Mouse (Mus musculus): ENCODE measurements at regions not wholly inside any gene's neighbourhood (a gene's known extent, or its start where the extent isn't known, plus 50 kb on each side); places are given as distances from the start of the nearest gene placed in this dataset.

DNA sequence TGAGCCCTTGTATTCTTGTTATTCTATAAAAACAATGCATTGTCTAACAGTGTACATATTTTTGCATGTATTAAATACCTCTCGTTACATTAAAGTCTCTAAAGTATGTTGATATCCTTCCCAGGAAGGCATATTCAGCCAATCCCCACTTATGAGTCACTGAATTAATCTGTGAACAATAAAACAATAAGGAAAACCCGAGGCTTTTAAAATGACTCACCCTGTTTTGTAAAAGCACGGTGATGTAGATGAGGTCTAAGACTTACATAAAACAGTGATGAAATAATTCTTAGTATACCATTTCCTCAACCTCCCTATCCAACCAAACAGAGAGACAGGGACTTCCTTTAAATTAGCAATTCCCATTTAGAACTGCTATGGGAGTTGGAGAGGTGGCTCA lies 95.8 kb downstream of the Asb7 start:
- DNase-seq: no peak

DNA sequence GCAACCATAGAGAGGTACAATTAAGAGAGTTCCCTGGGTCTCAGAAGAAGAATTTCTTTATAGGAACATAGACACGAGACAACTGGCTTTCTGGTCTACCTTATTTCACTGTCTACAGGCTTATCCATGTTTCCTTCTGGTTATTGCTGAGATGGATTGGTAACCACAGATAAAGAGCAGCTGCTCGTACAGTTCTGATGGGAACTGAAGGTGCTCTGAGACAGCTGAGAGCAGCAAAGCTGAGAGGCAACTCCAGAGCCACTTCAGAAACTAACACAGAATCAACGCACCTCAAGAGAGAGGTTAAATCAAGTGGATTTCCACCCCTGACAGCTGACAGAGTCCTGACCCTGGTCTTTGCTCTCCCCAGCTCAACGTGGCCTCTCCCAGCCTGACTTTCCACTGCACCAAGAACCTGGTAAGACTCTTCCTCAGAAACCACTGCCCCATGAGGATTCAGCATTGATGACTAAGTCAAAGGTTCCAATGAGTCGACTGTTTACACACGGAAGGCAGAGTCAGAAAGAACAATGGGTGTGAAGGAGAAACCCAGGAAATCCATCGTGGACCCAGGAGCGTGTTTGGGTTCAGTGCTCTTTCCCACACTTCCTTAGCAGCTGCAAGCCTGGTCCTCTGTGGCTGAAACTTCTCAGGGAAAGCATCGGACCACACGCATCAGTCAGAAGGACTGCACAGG lies 97.7 kb downstream of the Asb7 start:
- no peak for DNase-seq

DNA sequence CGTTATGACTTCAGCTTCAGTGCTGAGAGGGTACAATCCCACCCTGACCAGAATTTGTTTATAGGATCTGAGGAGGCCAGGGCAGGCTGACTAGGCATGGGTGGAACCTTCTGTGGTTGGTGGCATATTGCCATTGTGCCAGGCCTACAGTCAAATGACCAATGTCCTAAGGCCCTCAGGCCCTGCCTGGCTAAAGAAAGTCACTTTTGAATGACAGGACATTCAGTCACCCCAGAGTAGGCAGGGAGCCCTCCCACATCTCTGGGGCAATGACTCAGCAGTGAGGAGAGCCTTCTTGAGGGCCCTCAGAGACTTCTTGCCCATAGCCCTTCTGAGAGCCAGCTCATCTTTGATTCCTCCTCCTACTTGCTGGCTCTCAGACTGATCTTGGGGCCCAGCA lies 102.9 kb downstream of the Asb7 start:
- DNase-seq: no peak

DNA sequence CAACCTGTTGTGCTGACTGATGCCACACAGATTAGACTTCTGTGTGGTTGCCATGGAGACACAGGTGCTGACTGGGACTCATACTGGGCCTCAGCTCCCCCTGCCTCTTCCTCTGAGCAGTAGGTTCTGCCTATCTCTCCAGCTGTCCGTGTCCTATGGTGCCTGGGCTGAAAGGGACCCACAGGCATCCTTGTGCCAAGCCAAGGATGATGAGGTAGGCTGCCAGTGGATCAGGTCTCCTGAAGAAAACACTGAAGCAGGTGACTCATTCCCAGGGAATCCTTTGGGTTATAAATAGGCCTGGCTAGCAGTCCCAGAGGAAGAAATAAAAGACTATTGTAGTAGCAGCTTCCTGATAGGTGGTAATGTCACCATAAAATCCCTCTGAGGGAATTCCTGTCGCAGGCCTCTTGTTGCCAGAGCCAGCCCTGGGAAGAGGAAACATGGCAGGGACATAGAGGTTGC lies 108.7 kb downstream of the Asb7 start:
- DNase-seq: no peak

DNA sequence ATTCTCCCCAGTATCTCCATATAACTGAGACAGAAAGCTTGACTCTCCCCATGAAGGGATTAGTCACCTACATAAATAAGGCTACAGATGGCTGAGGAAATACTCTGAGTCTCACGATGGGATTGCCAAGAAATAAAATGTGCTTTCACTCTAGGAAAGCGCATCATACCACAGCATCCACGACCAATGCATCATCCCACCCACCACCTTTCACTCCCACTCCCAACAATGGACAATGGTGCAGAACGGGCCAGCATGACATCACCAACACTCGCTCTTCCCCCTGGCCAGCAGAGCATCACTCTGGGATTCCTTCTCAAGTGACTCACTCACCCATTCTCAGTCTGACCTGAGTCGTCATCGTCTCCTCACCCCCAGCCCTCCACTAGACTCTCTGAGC lies 113.1 kb downstream of the Asb7 start:
- DNase-seq: no peak

DNA sequence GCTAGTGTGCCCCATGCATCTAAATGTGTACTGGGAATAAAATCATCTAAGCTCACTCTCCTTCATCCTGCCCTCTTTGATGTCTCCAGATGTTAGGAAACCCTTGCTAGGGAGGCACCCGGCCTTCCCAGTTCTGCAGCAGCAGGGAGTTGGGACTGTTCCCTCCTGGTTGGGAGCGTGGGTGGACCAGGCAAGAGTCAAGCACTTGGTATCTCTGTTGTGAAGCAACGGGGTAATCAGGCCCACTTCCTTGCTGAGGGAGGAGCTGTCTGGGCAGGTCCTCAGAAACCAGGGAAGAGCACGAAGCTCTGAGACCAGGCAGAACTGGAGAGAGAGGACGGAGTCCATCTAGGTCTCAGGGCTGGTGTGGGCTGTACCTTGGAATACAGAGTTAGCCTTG lies 117.9 kb downstream of the Asb7 start:
- no peak for DNase-seq

DNA sequence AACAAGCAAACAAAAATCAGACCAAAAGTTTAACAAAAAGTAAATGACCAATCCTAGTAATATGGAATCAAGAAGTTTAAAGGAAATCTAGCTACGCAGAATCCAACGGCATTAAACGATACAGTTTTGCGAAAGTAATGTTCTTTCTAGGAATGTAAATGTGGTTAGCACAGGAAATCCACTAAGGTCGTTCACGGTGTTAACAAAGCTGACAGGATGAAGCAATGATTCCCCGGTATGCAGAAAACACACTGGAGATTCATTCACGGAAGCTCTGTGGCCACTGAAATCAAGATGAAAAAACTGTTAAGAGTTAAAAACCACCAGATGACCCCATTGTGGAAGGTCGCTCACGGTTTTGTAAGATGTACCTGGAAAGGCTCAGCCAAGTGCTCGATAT lies 120.4 kb upstream of the Aldh1a3 start:
- DNase-seq: no peak

DNA sequence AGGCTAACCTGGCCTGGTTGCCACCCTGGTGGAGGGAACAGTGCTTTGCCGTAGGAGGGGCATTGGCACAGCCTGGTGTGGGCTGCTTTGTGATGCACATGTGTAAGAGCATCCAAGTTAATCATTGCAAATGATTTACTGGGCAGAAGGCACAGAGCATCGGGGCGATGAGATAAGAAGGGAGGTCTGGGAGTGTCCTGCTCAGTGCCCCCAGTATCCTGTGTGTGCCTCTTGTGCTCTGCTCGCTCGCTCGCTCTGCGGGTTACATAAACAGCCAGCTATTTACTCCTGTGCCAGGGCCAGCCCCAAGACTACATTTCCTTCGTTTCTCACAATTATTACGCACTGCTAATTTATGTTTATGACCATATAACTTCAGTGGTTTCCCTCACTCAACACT lies 117.9 kb upstream of the Aldh1a3 start:
- no peak for DNase-seq

DNA sequence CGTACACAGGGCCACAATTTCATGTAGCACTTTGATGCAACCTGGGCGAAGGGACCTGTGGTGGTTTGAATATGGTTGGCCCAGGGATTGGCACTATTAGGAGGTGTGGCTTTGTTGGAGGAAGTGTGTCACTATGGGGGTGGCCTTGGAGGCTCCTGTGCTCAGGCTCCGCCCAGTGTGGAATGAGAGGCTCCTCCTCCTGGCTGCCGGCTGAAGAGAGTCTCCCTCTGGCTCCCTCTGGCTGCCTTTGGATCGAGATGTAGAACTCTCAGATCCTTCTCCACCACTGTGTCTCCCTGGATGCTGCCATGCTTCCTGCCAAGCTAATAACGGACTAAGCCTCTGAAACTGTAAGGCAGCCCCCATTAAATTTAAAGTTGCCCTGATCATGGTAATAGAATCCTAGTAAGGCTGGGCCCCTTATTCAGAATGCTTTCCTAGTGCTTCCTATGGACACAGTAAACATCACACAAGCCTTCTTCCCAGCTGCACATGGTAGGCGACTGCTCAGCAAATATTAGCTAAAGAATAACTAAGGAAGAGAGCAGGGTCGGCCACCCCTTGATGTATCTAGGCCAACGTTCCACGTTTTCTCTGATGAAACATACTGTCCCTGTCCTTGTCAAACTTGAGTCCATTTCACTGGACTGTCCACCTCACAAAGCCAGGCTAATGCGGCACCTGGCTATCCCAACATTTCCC lies 117.2 kb upstream of the Aldh1a3 start:
- DNase-seq: peak; percentile 26

DNA sequence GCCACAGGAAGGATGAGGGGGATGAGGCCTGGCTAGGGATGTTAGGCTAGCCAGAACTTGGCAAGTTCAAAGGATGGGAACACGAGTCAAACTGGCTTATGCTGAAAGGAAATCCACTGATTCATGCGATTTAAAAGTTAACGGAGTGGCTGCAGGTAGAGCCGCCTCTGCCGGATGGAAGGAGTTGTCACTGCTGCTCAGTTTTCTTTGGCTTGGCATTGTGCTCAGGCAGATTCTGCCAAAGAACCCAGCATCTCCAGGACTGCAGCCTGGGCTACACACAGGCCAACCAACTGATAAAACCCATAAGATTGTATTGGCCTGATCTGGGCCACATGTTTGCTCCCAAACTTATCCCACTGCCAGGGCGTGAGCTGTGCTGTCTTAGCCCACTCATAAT lies 105.3 kb upstream of the Aldh1a3 start:
- DNase-seq: no peak

DNA sequence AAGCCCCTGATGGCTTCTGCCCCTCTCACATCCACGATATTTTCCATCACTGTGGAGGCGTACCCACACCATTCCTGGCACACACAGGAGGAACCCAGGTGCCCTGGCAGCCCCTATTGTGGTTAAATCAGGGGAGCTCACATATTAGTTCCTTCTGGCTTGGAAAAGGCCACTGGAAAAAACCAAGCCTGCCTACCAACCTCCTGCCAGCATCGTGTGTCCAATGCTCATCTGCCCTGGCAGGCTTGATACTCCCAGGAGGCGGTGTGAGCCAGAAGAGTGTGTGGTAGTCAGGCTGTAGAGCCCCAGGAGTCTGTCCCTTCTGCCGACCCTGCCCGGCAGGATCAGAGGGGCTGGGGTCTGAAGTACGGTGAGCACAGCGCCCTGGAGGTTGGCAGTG lies 104.7 kb upstream of the Aldh1a3 start:
- no peak for DNase-seq

DNA sequence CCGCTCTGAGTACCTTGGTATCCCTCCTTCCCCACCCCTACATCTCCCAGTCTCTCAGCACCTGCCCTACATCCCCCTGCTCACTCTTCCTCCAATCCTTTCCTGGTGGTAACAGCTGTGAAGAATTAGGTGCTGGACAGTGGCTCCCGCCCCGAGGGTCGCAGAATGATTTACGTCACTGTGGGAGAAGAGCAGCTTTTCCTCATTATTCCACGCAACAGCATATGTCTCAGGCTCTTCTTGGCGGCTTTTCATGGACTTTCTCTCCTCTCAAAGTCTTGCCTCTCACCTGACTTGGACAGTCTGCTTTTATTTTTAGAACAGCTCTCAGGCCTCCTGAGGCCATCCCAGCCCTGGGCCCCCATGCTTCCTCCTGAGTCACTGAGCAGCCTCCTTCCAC lies 103.8 kb upstream of the Aldh1a3 start:
- no peak for DNase-seq

DNA sequence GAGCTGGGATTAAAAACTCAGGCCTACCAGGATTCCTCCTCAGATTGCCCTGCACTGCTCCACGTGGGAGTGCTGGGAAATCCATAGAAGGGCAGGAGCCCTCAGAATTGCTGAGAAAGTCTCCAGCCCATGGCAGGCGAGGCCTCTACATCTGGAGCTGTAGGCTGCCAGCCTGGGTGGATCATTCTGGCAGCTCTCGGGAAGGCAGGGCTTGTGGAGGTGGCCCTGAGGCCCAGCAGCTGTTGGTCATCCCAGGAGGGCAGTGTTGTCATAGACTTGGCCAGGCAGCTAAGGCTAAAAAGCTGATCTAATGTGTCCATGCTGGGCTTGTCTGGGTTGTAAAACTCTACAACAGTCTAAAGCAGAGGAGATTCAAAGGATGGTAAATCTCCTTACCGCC lies 101.6 kb upstream of the Aldh1a3 start:
- DNase-seq: peak; percentile 77

DNA sequence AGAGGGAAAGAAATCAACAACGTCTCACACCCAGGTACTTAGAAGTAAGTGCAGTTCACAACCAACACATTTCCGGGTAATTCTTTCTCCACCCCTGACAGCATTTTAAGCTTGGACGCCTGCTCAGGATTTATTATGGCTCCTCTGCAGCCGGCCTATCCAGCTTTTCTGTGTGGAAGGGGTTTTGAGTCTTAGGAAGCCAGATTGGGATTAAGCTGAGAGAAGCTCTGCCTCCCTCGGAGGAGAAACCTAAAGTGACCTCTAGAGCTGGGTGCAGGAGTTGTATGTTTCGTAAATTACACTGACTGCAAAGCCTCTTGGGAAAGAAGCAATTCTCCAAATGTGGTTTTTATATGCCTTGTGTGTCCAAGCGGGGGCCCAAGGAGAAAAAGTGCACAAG lies 96.6 kb upstream of the Aldh1a3 start:
- no peak for DNase-seq

DNA sequence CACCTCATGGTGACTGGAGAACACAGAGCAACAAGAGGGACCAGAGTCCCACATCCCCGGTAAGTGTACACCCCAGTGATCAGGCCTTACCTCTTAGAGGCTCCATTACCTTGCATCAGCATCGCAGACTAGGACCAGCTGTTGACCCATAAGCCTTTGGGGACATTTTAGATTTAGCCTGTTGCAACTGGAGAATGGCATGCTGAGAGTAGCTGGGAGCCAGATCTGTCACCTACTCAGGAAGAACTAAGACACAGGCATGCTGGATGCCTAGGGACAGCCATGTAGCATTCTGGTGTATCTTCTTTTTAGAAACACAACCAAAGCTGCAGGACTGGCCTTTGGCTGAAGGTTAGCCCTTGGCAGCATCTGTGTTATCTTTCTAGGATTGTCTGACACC lies 94.2 kb upstream of the Aldh1a3 start:
- DNase-seq: no peak

DNA sequence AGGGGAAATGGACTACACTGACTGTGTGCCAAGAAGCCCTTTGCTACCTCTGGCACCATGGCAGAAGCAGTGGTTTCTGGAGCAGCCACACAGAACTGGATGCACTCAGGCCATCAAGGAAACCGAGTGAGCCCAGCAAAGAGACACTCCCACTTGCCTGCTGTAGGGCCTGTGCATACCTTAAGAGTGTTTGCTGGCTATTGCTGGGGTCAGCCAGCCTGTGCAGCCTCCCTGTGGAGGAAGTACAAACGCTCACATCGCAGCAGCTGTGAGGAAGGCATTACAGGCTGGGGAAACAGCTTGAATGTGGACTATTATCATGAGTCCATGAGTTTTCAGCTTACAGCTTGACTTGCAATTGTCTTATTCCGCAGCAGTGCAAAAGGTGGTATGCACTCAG lies 88.8 kb upstream of the Aldh1a3 start:
- DNase-seq: no peak

DNA sequence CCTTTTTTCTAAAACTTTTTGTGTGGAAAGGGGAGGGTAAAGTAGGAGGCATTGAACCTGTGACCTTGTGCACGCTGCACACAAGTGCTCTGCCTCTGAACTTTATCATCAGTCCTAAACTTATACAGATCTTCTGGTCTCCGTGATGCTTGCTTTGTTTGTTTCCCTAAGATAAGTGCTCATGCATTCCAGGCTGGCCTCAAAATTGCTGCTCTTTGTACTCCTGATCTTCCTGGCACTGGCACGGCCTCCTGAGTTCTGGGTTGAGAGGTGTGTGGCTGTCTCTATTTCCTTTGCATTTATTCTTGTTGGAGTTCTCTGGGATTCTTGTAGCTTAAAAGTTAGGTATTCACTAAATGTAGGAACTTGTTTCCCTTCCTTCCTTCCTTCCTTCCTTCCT lies 86.1 kb upstream of the Aldh1a3 start:
- DNase-seq: no peak

DNA sequence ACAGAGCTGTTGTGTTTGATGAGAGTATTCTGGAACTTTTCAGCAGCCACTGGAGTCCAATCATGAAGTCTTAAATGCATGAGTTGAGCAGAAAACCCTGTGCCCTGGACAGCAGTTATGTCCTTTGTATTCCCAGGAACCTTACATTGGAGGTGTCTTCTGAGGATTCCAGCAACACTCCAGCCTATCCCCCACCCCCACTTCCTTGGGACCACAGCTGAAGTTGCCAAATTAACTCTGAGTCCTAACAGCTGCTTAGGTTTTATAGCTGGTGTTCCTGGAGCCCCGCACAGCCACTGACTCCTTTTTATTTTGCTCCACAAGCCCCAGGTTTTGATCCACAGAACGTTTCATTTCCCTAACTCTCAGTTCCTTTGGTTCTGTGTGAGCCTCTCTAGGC lies 78.4 kb upstream of the Aldh1a3 start:
- no peak for DNase-seq

DNA sequence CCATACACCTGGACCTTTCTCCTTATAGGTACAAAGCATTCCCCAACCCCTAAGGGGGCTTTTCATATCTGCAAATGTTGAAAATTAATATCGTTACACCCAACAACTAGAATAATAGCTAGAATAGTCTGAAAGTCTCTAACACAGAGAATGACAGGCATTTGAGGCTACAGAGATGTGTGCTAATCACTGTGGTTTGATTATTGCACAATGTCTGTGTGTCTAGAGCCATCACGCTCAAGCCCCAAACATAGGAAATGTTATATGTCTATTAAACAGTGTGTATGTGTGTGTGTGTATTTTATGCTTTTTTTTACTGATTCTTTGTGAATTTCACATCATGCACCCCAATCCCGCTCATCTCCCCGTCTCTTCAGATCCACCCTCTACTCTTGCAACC lies 77.2 kb upstream of the Aldh1a3 start:
- DNase-seq: no peak

DNA sequence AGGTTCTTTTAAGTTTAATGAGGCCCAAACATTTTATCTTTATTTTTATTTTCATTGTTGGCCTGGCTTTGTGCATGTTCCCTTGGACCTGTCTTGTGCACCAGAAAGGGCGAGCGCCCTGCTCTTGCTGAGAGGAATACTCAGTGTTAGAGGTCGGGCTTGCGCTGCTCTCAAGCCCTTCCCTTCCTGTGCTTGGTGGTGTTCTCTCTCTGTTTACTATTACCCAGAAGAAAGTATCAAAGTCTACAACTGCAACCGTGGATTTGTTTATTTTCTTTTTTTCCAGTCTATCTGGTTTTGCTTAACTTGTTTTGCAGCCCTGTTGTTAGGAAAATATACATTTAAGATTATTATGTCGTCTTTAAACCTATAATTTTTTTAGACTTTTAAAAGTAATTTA lies 74.1 kb upstream of the Aldh1a3 start:
- DNase-seq: no peak

DNA sequence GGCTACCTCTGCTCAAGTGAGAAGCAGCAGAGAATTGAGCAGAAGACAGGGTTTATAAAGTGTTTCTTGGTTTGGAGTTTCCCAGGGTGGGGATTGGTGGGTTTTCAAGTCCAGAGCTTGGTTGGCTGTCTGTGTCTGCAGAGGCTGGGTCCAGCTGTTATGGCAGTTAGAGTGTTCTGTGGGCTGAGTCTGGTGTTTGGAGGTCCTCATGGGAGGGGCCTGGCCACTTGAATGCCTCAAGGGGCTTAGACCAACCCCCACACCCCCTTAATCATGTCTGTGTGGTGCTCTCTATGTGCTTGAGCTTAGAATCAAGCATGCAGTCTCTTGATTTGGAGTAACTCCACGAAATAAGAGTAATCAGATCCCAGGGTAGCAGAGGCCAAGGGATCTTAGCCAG lies 70.2 kb upstream of the Aldh1a3 start:
- DNase-seq: no peak

DNA sequence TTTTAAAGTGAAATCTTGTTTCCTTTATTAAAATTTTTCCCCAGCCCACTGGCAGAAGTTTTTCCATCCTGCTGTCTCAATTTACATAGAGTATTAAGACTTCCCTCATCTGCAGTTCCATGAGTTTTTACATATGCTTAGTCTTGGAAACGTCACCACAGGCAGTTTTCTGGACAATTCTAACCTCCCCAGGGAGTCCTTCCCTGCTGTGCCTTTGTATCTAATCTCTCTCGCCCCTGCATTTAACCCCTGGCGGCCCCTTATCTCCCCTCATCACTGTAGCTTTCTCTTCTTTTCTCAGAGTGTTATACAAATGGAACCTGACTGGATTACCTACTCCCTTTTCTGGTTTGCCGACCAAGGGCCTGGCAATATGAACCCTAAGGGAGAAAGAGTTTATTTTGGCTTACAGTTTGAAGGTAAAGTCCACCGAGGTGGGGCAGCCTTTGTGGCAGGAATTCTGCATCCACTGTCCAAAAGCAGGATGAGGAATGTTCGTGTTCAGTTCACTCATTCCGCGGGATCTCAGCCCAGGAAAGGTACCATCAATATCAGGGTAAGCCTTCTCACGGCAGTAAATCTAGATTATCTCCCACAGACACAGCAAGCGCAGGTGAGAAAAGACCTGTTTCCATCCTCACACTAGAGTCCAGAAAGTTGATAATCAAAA lies 66.0 kb upstream of the Aldh1a3 start:
- DNase-seq: no peak

DNA sequence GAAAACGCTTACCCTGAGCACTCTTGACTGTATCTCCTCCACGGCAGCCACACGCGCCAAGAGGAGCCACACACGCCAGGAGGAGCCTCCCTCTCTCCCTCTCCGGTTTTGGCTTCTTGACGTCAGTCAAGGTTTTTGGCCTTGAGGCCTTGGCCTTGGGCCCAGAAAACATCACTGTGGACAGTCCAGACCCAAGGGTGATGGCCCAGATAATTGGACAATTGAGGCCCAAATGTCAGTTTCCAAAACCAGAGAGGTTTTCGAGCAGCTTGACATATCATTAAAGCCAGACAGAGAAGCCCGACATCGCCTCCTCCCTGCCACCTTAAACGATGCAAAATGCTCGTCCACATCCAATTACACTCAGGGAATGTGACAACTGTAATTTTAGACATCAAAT lies 65.4 kb upstream of the Aldh1a3 start:
- peak; percentile 86 for DNase-seq

DNA sequence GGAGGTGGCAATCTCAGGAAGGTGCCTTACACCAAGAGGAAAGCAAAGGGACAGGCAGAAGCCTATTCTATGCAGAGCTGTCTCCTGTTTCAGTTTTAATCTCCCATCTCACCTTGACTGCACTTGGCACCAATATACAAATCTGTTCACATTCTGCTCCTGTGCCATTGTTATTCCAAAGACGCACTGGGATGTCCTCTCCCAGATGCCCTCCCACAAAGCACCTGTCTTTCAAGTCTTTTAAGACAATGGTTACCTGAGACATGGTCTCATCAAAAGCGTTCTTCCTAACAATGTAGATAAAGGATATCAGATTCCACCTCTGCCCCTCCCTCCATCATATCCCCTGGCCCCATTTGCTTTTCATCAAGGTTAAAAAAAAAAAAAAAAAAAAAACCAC lies 64.2 kb upstream of the Aldh1a3 start:
- DNase-seq: no peak

Data from adrenal gland, postnatal 14 days (tissue).